Mouse (Mus musculus) embryonic facial prominence, embryonic 15.5 days (tissue): ENCODE measurements around the gene Ccdc84. TPM values are rescaled to one million over a fixed set of nuclear protein-coding genes. Genes with fewer than 3 reads are reported as not detected.
"Not testable (repeated sequence)": the region's sequence is repeated elsewhere in the genome, so short reads cannot be mapped to it uniquely, and the experiment has no call there.

ENCODE experiments used
- ATAC-seq: fragments of 200-750 bp; cut with Nextera tagmentation; 2 replicates; pipeline ENCODE4 v1.8.0; 2017; ENCODE audit warnings: low read depth, moderate TSS enrichment; ENCODE audit not compliant: insufficient number of reproducible peaks, low FRiP score, low TSS enrichment
- H3K27ac ChIP-seq: fragments of 300-500 bp; sonication (generic); replicated peaks from 2 replicates; pipeline ENCODE4 v1.5.1; 2015; ENCODE audit warnings: mild to moderate bottlenecking, inconsistent platforms
- H3K27me3 ChIP-seq: fragments of 300-500 bp; sonication (generic); 2 replicates; pipeline ENCODE4 v1.6.1; 2015; ENCODE audit warnings: inconsistent platforms
- H3K36me3 ChIP-seq: fragments of 300-500 bp; sonication (generic); 2 replicates; pipeline ENCODE4 v1.6.1; 2015; ENCODE audit warnings: mild to moderate bottlenecking, inconsistent platforms
- H3K4me1 ChIP-seq: fragments of 300-500 bp; sonication (generic); 2 replicates; pipeline ENCODE4 v1.6.1; 2015; ENCODE audit warnings: inconsistent platforms
- H3K4me2 ChIP-seq: fragments of 300-500 bp; sonication (generic); replicated peaks from 2 replicates; pipeline ENCODE4 v1.6.1; 2015; ENCODE audit warnings: mild to moderate bottlenecking, inconsistent platforms
- H3K4me3 ChIP-seq: fragments of 300-500 bp; sonication (generic); replicated peaks from 2 replicates; pipeline ENCODE4 v1.5.1; 2015; ENCODE audit warnings: mild to moderate bottlenecking, inconsistent platforms
- H3K9ac ChIP-seq: fragments of 300-500 bp; sonication (generic); 2 replicates; pipeline ENCODE4 v1.6.1; 2015; ENCODE audit warnings: inconsistent platforms
- H3K9me3 ChIP-seq: fragments of 300-500 bp; sonication (generic); replicated peaks from 2 replicates; pipeline ENCODE4 v1.6.1; 2016; ENCODE audit warnings: inconsistent platforms
- WGBS: fragments of 180-500 bp; shearing (Covaris S2); methylation state at CpG from one replicate; pipeline ENCODE4 v1.1.7; 2015; 5-methylcytosine and 5-hydroxymethylcytosine counted together
- polyA plus RNA-seq: library from polyadenylated mRNA; unstranded; fragments of >200 nt; fragmentation: Nextera tagmentation; extraction: Ambion mirVana; gene quantifications from 2 replicates; pipeline ENCODE4 v1.2.1, GENCODE M21; 2015

The Ccdc84 gene
- 28.1 and 30.5 TPM in 2 replicates for polyA plus RNA-seq

DNA sequence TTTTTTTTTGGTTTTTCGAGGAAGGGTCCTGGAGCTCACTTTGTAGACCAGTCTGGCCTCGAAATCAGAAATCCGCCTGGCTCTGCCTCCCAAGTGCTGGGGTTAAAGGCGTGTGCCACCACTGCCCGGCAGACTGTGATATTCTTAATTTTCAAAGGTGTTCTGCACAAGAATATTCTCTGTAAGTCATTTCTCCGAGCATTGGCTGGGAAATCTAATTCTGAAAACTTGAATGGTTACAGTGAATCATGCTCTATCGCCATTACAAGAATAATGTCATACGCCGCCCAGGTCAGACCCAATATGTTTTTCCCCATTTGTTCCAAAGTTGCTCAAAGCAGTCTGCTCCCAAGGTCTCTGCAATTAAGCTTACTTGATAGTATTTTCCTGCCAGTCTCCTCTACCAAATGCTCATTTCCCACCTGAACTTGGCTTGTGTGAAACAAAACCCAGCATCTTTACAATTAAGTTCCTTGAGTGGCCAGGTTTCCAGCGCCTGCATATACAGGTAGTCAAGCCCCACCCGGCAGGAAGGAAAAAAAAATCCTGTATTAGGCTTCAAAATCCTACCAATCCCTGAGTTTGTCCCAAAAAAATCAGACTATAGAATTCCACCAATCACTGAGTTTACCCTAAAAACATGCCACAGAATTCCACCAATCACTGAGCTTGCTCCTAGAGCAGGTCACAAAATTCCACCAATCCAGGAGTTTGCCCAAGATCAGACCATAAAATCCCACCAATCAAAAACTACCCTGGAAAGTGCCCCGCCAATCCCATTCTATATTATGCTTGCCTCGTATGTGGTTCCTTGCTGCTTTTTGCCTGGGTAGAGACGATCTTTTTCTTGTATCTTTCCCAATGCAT lies at the start of gene Ccdc84:
Gene Ccdc84, minus strand, starts transcription at position 51 of the 867 bp plus-strand sequence.
- H3K4me1 ChIP-seq = peaks cover 6% of the 10 kb centered on the region; the same call in 1 of the 2 replicates
- H3K27me3 ChIP-seq = no peaks in the 10 kb centered on the region
- WGBS = 72% methylated on average over 14 of the region's 14 CpGs
- ATAC-seq = no peak
- peak within 1 kb of the TSS; percentile 80 for H3K27ac ChIP-seq
- peak within 1 kb of the TSS; percentile 88 for H3K4me2 ChIP-seq
- H3K9ac ChIP-seq = peak within 1 kb of the TSS; percentile 79
- H3K4me3 ChIP-seq = peak within 1 kb of the TSS; percentile 78
- no peaks in the 10 kb centered on the region for H3K9me3 ChIP-seq
- H3K36me3 ChIP-seq = peaks cover 11% of the 10 kb centered on the region; the same call in 1 of the 2 replicates

DNA sequence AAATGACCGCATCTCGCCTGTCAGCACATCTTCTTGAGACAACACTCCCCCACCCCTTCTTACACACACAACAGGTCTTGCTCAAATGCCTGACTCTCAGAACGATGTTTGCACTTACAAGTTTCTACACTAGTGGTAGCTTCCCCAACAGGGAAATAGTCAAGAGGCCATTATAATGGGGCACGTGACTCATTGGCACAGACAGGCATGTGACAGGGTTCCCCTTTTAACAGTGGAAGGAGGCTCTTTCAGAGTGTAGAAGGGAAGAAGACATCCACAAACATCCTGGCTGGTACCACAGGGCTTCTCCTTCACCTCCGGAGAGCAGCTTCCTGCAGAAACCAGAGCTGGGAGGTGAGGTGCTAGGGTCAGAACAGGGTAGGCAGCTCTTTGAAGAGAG lies 43.6 kb upstream of the Ccdc84 start:
- 79% methylated on average over 5 of the region's 5 CpGs for WGBS
- no peak overlapping the region for H3K9ac ChIP-seq
- ATAC-seq = no peak

DNA sequence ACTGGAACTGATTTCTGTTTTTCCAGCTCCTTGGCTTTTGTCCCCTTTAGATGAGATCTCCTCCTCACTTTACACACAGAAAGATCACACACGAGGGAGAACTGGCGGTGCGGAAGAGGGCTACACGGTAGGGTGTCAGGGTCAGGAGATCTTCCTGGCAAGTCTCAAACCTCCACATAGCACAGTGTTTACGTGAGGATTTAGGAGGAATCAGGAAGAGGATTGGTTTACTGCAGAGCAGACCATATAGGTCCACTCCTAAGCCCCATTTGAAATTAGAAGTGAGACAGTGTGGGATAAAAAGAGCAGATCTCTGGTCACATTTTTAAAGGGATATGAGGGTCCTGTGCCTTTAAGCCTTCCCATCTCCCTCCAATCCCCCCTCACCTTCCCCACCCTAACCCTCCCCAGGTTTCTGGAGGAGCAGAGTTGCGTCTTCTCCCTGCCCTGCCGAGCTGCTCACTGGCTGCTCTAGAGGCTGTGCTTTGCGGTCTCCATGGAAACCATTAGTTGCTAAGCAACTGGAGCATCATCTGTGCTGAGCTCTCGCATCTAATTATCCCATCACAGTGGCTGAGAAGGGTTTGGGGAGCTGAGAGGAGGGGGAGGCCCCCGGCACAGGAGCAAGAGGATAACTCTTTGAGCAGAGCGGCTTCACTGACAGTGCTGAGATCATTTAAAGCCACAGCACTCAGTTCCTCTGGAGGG lies 38.8 kb upstream of the Ccdc84 start:
- peak; percentile 49 for ATAC-seq
- H3K36me3 ChIP-seq = no peaks in the 10 kb centered on the region
- no peak overlapping the region for H3K9ac ChIP-seq
- peaks cover 15% of the 10 kb centered on the region for H3K4me1 ChIP-seq
- peaks cover 14% of the 10 kb centered on the region for H3K27me3 ChIP-seq
- H3K4me3 ChIP-seq = no peak overlapping the region
- 5% methylated on average over 11 of the region's 11 CpGs for WGBS
- no peaks in the 10 kb centered on the region for H3K9me3 ChIP-seq
- no peak overlapping the region for H3K4me2 ChIP-seq
- H3K27ac ChIP-seq = no peak overlapping the region

More for the DNA sequence above, 43.6 kb upstream of the Ccdc84 start:
- H3K4me2 ChIP-seq = no peak overlapping the region
- H3K27ac ChIP-seq = no peak overlapping the region
- no peak overlapping the region for H3K4me3 ChIP-seq
- H3K27me3 ChIP-seq = no peaks in the 10 kb centered on the region
- no peaks in the 10 kb centered on the region for H3K9me3 ChIP-seq
- H3K4me1 ChIP-seq = 0 out of 2 replicates have a peak, but pooled peaks cover 4% of the 10 kb centered on the region
- H3K36me3 ChIP-seq = no peaks in the 10 kb centered on the region

DNA sequence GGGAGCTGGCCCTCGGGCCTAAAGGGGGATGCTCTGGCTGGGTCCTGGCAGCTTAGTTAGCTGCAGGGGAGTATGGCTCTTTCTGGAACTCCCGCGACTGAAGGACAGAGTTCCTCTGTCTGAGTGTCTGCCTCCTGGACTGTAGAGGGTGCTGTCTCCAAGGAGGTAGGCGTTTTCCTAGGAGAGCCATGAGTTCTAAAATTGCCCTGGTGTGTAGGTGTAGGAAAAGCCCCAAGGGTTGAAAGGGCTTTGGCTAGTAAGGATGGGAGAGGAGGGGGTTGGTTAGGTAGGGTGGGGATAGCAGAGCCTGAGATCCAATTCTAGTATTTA lies 36.5 kb upstream of the Ccdc84 start, which contains the start of gene Upk2:
Gene Upk2, minus strand, starts transcription at position 86 of the 330 bp plus-strand sequence.
- 18% methylated on average over 4 of the region's 4 CpGs for WGBS
- H3K36me3 ChIP-seq = no peaks in the 10 kb centered on the region
- H3K27ac ChIP-seq = no peak within 1 kb of the TSS
- H3K4me3 ChIP-seq = no peak within 1 kb of the TSS
- peak within 1 kb of the TSS; percentile 26 for H3K4me2 ChIP-seq
- peaks cover 14% of the 10 kb centered on the region for H3K27me3 ChIP-seq
- H3K9ac ChIP-seq = no peak within 1 kb of the TSS
- no peaks in the 10 kb centered on the region for H3K9me3 ChIP-seq
- no peak for ATAC-seq
- H3K4me1 ChIP-seq = peaks cover 15% of the 10 kb centered on the region

DNA sequence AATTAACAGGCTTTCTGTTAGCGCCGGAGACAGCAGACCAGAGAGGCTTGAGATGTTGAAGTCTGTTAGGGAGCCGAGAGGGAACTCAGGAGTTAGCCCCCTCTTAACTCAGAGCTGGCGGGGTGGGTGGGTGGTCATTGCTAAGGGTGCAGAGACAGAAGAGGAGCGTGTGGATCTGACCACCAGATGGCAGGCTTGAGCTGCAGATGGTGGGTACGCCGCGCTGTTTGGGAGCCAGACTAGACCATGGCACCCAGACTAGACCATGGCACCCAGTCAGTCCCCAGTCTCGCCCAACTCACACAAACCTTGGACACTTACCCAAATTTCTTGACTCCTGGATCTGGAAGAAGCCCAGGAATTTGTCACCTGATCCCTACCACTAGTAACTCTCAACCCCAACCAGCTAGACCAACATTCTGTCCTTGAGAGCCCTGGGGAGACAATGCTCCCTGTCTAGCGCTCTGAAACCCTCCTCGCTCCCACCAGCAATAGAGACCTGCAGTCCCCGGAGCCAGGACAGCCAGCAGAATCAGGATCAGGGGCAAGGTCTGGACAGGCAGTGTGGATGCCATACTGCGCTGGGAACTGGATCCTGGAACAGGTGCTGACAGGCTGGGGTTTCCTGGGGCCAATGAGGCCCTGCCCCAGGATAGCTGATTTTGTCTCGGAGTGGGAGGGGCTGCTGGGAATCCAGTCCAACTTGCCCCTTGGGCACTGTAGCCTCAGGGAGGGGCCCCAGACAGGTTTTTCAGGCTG lies 35.9 kb upstream of the Ccdc84 start:
- H3K9ac ChIP-seq = no peak overlapping the region
- H3K4me1 ChIP-seq = peaks cover 15% of the 10 kb centered on the region
- no peak overlapping the region for H3K4me3 ChIP-seq
- H3K27me3 ChIP-seq = peaks cover 14% of the 10 kb centered on the region
- no peak overlapping the region for H3K27ac ChIP-seq
- no peaks in the 10 kb centered on the region for H3K9me3 ChIP-seq
- H3K4me2 ChIP-seq = peak overlapping the region; percentile 26
- WGBS = 4% methylated on average over 14 of the region's 14 CpGs
- H3K36me3 ChIP-seq = no peaks in the 10 kb centered on the region
- peak; percentile 83 for ATAC-seq

DNA sequence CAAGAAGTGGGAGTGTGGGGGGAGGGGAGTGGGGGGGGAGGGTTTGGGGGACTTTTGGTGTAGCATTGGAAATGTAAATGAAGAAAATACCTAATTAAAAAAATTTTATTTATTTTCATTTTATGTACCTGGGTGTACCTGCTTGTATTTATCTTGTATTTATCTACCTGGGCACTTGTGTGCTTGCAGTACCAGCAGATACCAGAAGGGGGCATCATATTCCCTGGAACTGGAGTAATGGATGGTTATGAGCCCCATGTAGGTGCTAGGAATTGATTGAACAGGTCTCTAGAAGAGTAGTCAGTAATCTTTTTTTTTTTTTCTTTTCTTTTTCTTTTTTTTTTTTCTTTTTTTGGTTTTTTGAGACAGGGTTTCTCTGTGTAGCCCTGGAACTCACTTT lies 32.0 kb upstream of the Ccdc84 start:
- H3K9ac ChIP-seq = no peak overlapping the region
- H3K27me3 ChIP-seq = peaks cover 14% of the 10 kb centered on the region
- no peak overlapping the region for H3K4me2 ChIP-seq
- no peaks in the 10 kb centered on the region for H3K36me3 ChIP-seq
- H3K27ac ChIP-seq = no peak overlapping the region
- H3K4me3 ChIP-seq = no peak overlapping the region
- H3K9me3 ChIP-seq = no peaks in the 10 kb centered on the region
- peaks cover 11% of the 10 kb centered on the region for H3K4me1 ChIP-seq
- no peak for ATAC-seq

DNA sequence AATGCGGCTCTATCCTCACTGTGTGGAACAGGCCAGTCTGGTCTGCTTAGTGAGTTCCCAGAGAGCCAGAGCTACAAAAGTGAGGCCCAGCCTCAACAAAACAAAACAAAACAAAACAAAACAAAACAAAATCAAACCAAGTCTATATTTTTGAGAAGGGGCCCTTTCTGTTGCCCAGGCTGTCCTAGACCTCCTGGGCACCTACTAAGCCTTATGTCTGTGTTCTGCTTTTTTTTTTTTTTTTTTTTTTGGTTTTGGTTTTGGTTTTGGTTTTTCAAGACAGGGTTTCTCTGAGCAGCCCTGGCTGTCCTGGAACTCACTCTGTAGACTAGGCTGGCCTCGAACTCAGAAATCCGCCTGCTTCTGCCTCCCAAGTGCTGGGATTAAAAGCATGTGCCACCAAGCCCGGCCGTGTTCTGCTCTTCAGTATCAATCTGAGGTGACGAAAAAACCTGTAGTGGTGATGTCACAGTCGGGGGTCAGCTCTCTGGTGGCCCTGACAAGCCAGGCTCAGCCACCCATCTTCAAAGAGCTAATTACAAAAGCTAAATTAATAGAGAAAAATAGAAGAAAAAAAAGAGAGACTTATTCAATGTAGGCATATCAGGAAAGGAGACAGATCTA lies 26.1 kb upstream of the Ccdc84 start:
- not testable (repeated sequence) for H3K4me3 ChIP-seq, H3K27me3 ChIP-seq, H3K9me3 ChIP-seq, H3K4me1 ChIP-seq, H3K36me3 ChIP-seq, H3K4me2 ChIP-seq, ATAC-seq, H3K27ac ChIP-seq, H3K9ac ChIP-seq
- 84% methylated on average over 7 of the region's 7 CpGs for WGBS

DNA sequence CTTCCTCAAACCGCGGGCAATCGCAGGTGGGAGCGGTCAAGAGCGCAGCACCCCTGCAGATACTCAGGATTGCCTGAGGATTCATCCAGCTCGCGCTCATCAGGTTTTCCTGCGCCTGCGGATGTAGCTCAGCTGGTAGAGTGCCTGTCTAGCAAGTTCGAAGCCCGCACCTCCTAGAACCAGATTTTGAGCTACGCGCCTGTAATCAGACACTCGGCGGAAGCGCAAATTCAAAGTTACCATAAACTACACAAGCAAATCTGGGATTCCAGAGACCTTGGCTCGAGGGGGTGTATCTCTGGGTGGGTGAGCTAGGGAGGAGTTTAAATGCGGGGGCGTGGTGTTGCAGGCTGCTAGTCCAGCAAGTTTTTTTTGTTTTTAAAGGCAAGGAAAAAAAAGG lies 22.6 kb upstream of the Ccdc84 start, which contains the start of gene Foxr1:
Gene Foxr1, minus strand, starts transcription at position 176 of the 400 bp plus-strand sequence.
- no peak within 1 kb of the TSS for H3K4me2 ChIP-seq
- H3K4me1 ChIP-seq = no peaks in the 10 kb centered on the region
- H3K27ac ChIP-seq = no peak within 1 kb of the TSS
- H3K9ac ChIP-seq = no peak within 1 kb of the TSS
- no peaks in the 10 kb centered on the region for H3K36me3 ChIP-seq
- no peaks in the 10 kb centered on the region for H3K27me3 ChIP-seq
- 72% methylated on average over 19 of the region's 19 CpGs for WGBS
- no peak for ATAC-seq
- H3K4me3 ChIP-seq = no peak within 1 kb of the TSS
- H3K9me3 ChIP-seq = no peaks in the 10 kb centered on the region

DNA sequence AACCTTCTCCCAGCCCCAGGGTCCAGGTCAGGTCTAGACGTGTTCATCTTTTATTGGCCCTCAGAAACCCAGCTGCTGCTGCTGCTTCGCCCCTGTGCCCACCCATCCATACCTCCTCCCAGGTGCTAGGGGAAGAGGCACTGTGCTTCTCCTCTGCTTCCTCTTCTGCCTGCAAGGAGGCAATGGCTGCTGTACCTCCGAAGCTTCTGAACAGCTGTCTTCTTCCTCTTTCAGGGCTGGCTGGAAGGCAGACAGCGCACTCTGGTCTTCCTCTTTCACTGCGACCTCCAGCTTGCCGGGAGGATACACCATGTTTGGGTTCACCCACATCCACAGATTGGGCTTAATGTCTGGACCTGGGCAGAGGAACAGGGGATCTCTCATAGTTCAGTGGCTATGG lies 17.4 kb upstream of the Ccdc84 start:
- no peak overlapping the region for H3K27ac ChIP-seq
- H3K4me2 ChIP-seq = no peak overlapping the region
- 69% methylated on average over 6 of the region's 6 CpGs for WGBS
- H3K36me3 ChIP-seq = no peaks in the 10 kb centered on the region
- peaks cover 5% of the 10 kb centered on the region; the same call in 1 of the 2 replicates for H3K4me1 ChIP-seq
- H3K9ac ChIP-seq = no peak overlapping the region
- no peaks in the 10 kb centered on the region for H3K9me3 ChIP-seq
- H3K4me3 ChIP-seq = no peak overlapping the region
- no peaks in the 10 kb centered on the region for H3K27me3 ChIP-seq
- no peak for ATAC-seq

DNA sequence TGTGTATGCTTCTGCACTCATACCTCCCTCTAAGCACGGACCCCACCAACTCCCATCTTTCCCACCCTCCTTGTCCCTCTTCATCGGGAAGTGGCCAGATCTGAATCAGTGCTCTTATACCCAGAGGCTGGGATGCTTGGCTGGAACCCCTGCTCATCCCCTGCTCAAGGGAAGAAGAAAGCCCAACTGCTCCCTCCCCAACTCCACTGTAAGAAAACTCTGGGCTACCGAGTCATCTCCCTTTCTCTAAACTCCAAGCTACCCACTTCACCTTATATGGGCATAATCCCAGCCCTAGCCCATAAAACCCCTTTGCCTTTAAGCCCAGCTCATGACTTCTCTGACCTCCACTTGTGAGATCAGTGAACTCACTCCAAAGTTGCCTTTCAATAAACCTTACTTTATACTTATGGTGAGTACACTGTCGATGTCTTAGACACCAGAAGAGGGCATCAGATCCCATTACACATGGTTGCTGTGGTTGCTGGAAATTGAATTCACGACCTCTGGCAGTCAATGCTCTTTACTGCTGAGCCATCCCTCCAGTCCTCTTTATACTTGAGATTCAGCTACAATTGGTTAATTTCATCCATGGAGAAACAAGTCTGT lies 14.3 kb upstream of the Ccdc84 start:
- no peak overlapping the region for H3K4me3 ChIP-seq
- no peak for ATAC-seq
- H3K27ac ChIP-seq = no peak overlapping the region
- peaks cover 5% of the 10 kb centered on the region; the same call in 1 of the 2 replicates for H3K4me1 ChIP-seq
- no peaks in the 10 kb centered on the region for H3K9me3 ChIP-seq
- WGBS = 56% methylated on average over 5 of the region's 5 CpGs
- no peak overlapping the region for H3K9ac ChIP-seq
- H3K27me3 ChIP-seq = no peaks in the 10 kb centered on the region
- no peaks in the 10 kb centered on the region for H3K36me3 ChIP-seq
- no peak overlapping the region for H3K4me2 ChIP-seq
